Mouse (Mus musculus) right cerebral cortex, adult 18-20 months (tissue): ENCODE results near the gene Chrng.

Experiments
- DNase-seq: peaks from one replicate; pipeline ENCODE4 v3.0.0; 2022; ENCODE audit warnings: mixed read lengths

The Chrng gene

DNA sequence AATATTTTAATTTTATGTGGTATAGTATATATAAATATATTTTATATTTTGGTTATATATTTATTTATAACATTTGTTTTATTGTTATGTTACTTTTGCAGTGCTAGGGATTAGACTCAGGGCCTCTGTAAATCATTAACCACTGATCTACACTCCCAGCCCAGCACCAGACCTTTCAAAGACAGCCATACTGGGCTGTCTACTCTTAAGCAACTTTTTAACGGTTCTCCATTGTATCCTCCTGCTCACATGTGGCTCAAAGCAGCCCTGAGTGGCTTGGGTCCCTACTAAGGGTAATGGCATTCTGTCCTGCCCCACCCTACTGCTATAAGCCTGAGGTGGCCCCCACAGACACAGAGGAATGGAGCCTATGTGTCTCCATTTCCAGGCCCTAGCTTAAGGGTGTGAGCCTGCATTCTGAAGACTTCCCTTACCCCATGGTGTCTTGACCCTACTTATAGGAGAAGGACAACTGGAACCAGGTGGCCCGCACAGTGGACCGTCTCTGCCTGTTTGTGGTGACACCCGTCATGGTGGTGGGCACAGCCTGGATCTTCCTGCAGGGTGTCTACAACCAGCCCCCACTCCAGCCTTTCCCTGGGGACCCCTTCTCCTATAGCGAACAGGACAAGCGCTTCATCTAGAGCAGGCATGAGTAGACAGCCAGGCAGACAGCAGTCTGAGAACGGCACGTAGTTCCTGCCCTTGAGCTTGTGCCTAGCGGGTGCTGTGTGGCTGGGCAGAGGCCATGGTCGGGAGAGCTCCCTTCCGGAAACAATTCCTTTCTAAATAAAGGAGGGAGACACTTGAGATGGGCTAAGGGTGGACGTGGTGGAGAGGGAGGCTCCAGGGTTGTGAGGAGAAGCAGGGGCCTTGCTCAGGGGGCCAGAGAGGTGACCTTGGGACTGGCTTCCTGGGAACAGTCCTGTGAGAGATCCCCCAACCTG is 6.1 kb upstream of the Chrng start:
- no peak for DNase-seq

DNA sequence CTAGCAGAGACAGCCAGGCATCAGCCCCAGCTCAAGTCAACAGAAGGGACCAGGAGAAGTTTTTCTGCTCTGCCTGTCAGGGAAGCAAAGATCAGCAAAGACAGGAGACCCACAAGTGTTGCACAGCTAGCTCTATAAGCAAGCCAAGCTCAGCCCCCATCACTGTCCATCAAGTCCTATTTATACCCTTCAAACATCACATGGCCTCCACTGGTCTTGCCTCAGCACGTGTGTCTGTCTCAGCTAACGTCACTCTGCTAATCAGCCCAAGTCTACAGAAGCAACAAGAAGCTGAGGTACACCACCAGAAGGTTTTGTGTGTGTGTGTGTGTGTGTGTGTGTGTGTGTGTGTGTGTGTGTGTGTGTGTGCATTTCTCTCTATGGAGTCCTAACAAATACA is 3.6 kb upstream of the Chrng start:
- DNase-seq = no peak

DNA sequence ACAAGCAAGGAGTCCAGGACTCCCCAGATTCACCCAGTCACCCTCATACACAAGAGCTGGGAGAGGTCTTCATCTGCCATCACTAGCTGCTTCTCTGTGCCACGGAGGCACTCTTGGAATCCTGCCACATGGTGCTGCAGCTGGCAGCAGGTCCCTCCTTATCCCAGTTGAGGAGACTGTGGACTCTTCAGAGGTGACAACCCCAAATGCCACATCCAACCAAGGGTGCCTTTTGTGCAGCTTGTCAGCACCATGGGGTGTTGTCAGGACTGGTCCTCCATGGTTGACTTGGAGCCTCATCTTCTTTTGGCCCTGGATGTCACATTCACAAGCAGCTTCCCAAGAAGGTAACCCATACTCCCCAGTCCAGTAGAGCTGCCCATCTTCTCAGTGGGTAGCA is 2.6 kb upstream of the Chrng start:
- DNase-seq = no peak

DNA sequence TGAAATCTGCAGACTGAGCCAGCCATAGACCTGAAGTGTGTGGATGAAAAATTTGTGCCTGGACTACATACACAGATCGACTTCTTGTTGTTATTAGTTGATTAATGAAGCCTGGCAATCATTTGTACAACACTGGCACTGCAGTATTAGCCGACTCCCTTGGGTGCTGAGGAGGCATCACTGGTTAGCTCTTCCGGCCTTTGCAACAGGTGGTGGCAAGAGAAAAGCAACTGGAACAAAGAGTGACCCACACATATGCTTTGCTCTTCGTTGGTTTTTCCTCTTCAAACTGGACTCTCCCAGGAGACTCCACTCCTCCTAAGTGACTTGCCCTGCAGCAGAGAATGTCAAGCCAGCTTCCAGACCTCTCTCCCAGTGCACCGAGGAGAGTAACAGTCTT is 678 bp upstream of the Chrng start:
- DNase-seq = no peak

DNA sequence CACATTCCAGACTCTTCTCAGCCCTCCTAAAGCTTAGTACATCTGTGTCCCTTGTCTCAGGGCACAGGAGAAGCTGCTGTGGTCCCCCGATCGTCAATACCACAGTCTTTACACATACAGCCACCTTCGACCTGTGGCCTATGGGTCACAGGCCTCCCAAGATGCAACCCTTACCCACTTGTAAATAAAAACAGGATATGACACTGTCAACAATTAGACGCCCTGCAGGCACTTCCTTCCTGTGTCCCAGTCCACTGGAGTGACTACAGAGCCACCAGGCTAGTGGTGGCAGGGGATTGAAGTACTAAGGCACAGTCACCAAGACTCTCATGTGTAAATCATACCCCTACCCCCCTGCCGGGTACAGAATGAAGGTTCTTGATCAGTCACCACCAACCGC is 581 bp downstream of the Chrng start:
- DNase-seq = no peak

DNA sequence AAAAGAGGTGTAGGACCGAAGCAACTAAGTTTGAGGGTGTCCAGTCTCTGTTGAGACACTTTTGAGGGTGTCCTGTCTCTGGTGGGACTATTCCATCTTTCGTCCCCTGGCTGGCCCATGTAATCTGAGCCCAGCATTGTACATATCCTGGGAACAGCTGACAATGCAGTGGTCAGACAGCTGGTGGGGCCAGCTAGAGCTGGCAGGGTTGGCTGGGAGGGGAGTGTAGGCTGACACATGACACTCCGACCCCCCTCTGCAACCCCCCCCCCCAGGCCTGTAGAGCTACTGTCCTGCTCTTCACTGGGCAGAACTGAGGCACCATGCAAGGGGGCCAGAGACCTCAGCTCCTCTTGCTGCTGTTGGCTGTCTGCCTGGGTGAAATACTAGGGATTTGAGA is 1.0 kb downstream of the Chrng start:
- DNase-seq = no peak

GRCm38 (mm10) chr1:87206339-87206738 is 1.9 kb downstream of the Chrng start:
- no peak for DNase-seq

DNA sequence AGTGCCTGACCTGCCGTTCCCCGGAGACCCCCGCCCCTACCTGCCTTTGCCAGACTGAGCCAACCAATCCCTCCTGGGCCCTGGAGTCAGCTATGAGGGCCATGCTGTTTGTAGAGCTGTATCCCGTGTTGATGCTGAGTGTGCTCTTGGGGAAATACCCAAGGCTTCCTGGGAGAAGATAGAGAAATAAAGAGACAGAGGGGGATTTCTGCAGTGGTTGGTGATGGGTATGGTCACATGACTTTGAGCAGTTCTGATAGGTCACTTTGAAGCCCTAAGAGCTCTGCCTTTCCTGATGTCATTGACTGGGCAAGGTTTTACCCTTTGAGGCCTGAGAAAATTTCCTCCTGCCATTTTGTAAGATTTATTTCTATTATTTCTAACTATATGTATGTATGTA is 7.0 kb downstream of the Chrng start:
- DNase-seq = no peak

- DNase-seq = peak; percentile 93
These were observed 9.6 kb downstream of the Chrng start, which contains the start of gene Eif4e2 for GRCm38 (mm10) chr1:87213735-87214704. Gene Eif4e2 (plus strand): TSS chr1:87213914.

DNA sequence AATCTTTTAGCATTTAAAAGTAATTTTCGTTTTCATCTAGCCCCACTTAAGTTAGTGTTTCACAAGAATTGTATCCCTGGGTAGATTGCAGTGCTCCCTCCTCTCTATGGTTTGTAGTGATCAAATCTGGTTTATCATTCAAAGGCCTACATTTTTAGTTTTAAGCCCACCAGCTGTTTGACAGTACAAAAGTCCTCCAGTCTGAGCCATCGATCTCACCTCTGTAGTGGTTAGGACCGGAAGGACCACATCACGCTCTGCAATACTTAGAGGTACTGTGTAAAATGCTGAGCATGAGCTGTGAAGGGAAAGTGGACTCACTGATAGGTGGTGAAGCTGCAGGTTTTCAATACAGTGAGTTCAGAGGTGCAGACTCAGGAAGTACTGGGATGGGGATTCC is 10.3 kb downstream of the Chrng start:
- no peak for DNase-seq

GRCm38 (mm10) chr1:87217938-87218337 is 13.5 kb downstream of the Chrng start:
- no peak for DNase-seq

- DNase-seq = no peak
These were observed 21.3 kb downstream of the Chrng start for GRCm38 (mm10) chr1:87225739-87226138.

GRCm38 (mm10) chr1:87226409-87227159 is 22.1 kb downstream of the Chrng start:
- DNase-seq = no peak

DNA sequence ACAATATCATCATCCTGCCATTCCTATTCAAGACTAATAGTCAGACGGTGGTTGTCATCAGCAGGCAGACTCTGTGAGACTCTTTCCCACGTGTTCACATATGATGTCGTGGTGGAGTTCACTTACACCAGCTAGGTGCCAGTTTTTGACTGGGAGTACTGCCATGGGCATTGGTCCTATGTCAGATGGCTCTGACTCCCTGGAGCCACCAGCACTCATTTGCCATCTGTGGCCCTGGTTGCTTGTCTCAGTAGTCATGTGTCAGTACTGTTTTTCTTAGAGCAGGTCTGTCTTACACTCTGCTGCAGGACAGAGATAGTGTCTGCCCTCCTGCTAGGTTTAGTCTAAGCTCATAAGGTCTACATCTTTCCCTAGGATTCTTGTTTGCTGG is 22.7 kb downstream of the Chrng start:
- no peak for DNase-seq

- DNase-seq = no peak
These were observed 26.1 kb downstream of the Chrng start for GRCm38 (mm10) chr1:87230606-87231005.

- DNase-seq = no peak
These were observed 27.7 kb downstream of the Chrng start for GRCm38 (mm10) chr1:87232197-87232596.

DNA sequence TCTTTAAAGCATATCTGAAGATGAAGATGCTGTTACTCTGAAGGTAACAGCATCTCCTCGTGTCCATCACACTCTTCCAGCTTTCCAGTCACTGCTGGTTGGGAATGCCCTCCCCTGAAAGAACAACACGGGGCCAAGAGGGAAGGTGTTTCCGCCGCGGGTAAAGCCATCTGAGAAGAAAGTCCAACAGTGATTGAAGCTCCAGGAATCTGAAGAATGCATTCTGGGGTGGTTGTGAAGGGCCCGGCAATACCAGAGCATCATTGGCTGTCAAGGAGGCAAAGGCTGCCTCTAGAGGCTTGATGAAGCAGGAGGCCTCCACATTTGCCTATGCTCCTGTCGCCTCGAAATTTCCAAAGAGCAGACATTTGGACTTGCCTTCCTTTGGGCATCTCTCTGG is 34.6 kb downstream of the Chrng start:
- no peak for DNase-seq

- no peak for DNase-seq
These were observed 38.6 kb downstream of the Chrng start for GRCm38 (mm10) chr1:87243021-87243420.

DNA sequence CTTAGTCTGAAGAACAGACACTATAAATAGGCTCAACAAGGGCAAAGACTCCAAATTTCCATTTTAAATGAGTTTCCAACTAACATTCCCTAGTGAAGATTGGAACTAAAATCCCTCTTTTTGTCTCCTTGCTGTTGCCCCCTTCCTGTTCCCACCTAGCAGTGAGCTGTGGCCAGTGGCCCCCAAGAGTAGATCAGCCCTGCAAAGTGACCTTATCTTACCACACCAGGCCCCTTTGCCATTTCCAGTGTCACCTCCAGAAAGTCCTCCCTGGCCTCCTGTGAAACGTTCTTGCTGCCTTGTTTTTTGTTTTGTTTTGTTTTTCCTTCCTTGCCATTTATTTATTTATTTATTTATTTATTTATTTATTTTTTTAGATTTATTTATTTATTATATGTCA is 41.0 kb downstream of the Chrng start:
- no peak for DNase-seq

DNA sequence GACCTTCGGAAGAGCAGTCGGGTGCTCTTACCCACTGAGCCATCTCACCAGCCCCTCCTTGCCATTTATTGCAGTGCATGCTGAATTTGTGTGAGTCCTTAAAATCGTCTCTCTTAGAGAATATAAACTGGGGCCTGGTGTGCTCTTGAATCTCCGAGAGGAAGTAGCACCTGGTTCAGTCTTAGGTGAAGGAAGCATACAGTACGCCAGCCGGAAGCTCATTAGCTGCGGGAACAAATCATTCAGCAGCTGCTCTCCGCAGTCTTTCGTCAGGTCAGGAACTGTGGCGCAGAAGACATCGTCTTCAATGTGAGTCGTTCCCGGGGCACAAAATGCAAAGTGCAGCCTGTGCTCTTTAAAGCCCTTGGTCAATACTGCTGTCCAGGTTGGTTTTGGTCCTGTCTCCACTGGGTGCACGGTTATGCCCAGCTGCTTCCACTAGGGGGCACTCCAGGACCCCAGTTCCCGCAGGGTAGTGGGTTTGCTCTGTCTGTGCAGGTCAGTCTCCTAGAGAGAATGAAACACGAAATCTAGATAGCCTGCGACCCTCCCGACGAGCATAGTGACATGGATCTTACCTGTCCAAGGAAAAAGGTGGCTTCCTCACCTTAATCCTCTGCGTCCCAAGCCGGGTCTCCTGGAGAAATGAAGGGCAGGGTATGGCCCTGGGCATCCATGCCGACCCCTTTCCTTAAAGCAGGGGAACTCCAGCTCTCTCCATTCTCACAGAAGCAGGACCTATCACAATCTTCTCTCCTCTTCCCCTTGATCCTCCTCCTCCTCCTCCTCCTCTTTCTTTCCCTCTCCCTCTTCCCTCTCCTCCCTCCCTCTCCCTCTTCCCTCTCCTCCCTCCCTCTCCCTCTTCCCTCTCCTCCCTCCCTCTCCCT is 41.7 kb downstream of the Chrng start:
- DNase-seq = peak; percentile 73

DNA sequence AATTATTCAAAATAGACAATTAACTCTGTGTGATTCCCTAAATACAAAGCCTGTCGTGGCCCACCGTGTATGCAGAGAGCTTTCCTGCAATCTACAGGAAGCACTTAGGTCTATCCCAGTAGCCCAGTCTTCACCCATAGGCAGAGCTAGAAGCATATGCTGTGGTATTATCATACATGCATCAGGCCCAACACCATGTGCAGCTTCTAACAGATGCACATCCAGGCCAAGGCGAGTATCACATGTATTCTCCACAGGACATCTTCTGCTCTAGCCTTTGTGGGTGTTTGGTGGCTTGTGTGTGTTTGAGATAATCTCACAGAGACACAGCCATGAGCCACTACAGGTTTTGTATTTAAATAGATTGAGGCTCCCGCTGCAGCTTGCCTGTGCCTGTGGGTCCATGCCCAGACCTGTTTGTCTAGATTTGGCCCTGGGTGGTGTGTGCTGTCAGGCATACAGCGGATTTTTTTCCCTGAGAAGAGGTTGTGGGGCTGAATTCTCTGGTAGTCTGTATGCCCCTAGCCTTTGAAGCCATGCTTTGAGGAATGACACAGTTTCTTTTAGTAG is 47.7 kb downstream of the Chrng start:
- no peak for DNase-seq
